Mouse (Mus musculus): ENCODE results near the gene Syn3.

Syn3 gene

GRCm38 (mm10) chr10:86334581-86334980 lies 164.1 kb downstream of the Syn3 start:
- no peak for DNase-seq

- no peak for DNase-seq
Observed at GRCm38 (mm10) chr10:86332942-86333341, 165.8 kb downstream of the Syn3 start.

GRCm38 (mm10) chr10:86331681-86332281 lies 166.9 kb downstream of the Syn3 start:
- DNase-seq, result no peak

GRCm38 (mm10) chr10:86330993-86331680 lies 167.6 kb downstream of the Syn3 start:
- no peak for DNase-seq

GRCm38 (mm10) chr10:86329241-86329882 lies 169.3 kb downstream of the Syn3 start:
- DNase-seq, result no peak

GRCm38 (mm10) chr10:86328691-86329090 lies 170.0 kb downstream of the Syn3 start:
- DNase-seq, result no peak

- DNase-seq, result no peak
Observed at GRCm38 (mm10) chr10:86328143-86328542, 170.6 kb downstream of the Syn3 start.

- DNase-seq, result no peak
Observed at GRCm38 (mm10) chr10:86325272-86325671, 173.4 kb downstream of the Syn3 start.

GRCm38 (mm10) chr10:86323275-86323994 lies 175.3 kb downstream of the Syn3 start:
- DNase-seq, result no peak

GRCm38 (mm10) chr10:86322006-86322405 lies 176.7 kb downstream of the Syn3 start:
- DNase-seq, result no peak

GRCm38 (mm10) chr10:86321194-86321593 lies 177.5 kb downstream of the Syn3 start:
- DNase-seq, result no peak

- DNase-seq, result no peak
Observed at GRCm38 (mm10) chr10:86320204-86320603, 178.5 kb downstream of the Syn3 start.

GRCm38 (mm10) chr10:86319526-86319925 lies 179.2 kb downstream of the Syn3 start:
- no peak for DNase-seq

GRCm38 (mm10) chr10:86318552-86319140 lies 180.1 kb downstream of the Syn3 start:
- DNase-seq, result no peak

GRCm38 (mm10) chr10:86317633-86318032 lies 181.1 kb downstream of the Syn3 start:
- no peak for DNase-seq

GRCm38 (mm10) chr10:86315513-86315912 lies 183.2 kb downstream of the Syn3 start:
- DNase-seq, result no peak

- DNase-seq, result no peak
Observed at GRCm38 (mm10) chr10:86313448-86313847, 185.2 kb downstream of the Syn3 start.

- DNase-seq, result no peak
Observed at GRCm38 (mm10) chr10:86312976-86313375, 185.7 kb downstream of the Syn3 start.

- DNase-seq, result no peak
Observed at GRCm38 (mm10) chr10:86310527-86310926, 188.2 kb downstream of the Syn3 start.

GRCm38 (mm10) chr10:86307235-86307634 lies 191.5 kb downstream of the Syn3 start:
- DNase-seq, result no peak

GRCm38 (mm10) chr10:86304583-86304982 lies 194.1 kb downstream of the Syn3 start:
- no peak for DNase-seq

GRCm38 (mm10) chr10:86303495-86303876 lies 195.2 kb downstream of the Syn3 start:
- DNase-seq, result no peak

Data from thymus, postnatal 14 days (tissue).